Mouse (Mus musculus): ENCODE results near the gene Vti1a.

Vti1a gene

DNA sequence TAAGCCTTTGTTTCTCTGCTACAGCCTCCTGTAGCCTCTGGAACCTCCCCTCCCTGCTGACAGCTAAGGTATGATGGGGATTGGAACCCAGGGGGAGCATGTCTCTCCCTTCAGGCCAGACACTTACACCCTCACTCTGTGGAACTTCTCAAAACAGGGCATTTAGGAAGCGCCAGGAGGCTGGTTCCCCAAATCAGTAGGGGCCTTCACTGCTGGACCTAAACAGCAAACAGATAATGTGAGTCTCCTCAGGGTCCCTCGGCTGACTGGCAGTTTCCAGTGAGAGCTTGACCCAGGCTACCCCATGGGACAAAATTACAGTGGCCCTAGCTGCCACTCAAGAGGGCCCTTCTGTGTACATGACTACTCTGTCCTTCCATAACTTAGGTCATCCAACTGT is 325.8 kb downstream of the Vti1a start:
- no peak for DNase-seq

DNA sequence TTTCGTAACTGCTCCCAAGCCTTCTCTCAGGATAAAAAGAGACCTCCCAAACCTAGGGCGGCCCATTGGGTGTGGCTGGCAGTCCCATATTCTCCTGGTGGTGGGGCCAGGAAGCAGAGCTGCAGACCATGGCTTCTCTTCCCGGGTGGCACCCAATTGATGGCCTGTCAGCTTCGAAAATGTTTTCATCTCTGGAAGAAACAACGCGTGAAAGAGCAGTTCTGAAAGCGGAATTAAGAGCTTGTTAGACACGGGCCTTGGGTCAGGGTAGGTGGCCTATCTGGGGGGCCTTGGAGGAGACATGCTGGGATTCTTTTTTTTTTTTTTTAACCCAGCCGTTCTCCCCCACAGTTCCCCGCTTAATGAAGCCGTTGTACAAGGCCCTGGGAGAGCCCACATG is 326.3 kb downstream of the Vti1a start:
- no peak for DNase-seq

DNA sequence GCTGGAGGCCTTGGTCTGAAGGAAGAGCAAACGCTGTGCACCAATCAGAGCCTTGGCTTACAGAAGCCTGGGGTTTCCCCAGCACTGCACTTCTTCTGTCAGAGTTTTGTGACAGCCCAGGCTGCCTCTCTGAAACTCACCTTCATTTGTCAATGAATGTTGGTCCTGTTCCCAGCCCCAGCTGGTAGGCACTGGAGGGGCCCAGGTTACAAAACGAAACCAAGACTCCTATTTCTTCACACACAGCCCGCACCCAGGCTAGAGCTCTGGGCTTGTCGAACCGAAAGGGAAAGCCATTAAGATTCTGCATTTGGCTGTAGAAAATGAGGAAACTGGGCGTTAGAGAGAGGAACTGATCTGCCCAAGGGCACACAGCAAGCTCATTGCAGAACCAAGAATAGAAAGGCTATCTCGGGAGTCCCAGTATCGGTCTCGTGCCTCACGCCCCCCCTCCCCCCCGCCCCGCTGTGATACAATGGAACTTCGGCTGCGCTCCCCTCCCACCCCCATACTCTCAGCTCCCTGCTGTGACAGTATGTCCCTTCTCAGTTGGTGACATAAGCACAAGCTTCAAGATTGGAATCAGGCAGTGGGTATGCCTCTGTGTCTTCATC is 327.3 kb downstream of the Vti1a start:
- DNase-seq, result peak; percentile 52

DNA sequence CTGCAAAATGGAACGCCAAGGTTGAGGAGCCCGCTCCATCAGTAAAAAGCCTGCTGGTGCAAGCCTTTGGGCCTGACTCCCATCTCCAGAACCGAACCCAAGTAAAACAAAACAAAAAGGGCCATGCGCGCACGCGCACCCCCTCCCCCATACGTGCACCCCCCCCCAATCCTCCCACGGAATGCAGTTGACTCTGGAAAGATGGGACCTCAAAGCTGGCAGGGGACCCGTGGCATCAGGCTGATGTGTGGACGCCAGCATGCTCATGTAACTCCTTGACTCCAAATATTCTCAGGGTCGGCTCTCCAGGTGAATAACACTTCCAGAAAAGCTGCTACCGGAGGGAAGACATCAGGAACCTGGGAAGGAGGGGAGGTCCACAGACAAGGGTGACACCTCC is 327.8 kb downstream of the Vti1a start:
- DNase-seq, result no peak

DNA sequence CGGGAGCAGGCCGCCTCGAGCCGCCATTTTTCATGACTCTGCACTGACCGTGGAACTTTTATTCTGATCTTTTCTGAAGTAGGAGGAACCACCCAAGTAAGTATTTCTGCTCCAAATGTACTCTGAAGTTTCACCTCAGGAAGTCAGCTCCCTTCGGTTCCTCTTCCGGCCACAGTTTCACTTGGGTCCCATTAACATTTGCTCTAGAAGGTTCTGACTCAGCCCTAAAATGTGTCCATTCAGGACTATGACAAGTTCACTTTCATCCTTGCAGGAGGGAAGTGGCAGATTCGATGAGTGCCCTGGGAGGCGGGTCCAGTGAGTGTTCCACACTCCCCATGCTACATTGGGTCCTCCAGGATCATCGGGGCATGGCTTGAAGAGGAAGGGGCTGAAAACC is 333.3 kb downstream of the Vti1a start:
- no peak for DNase-seq

DNA sequence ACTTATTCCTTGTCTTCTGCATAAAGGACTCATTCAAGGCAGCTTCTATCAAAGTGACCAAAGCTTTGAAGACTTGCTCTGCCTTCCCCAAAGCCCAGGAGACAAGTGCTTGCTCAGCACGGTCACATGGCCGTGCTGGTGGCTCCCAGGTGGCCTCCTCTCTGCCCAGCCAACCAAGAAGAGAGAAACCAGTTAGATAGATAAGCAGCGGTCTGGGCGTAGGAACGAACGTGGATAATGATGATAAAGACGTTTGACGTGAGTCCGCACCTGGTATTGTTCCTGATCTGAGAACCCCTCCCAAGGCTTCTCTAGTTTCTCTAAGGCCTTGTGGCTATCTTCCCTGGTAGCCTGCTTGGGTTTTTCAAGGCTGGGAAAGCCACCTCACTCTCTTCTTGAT is 334.9 kb downstream of the Vti1a start:
- DNase-seq, result no peak

DNA sequence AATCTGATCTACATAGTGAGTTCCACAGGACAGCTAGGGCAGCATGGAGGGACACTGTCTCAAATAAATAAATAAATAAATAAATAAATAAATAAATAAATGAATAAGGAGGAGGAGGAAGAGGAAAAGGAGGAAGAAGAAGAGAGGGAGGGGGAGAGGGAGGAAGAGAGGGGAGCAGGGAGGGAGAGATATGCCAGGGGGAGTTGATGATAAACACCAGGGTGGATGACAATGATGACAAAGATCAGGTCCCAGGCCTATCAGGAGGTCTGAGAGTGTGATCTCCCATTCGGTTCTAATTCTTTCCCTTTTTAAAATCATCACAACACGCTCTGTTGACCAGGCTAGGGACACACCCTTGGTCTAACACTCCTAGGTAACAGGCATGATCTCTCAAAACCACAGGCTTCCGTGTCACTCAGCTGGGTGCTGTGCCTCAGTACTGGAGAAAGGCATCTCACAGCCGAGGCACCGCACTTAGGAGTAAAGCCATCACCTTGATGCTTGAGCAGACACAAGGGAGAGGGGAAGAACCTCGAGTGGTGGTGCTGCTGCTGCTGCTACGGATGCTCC is 336.7 kb downstream of the Vti1a start:
- DNase-seq, result no peak

DNA sequence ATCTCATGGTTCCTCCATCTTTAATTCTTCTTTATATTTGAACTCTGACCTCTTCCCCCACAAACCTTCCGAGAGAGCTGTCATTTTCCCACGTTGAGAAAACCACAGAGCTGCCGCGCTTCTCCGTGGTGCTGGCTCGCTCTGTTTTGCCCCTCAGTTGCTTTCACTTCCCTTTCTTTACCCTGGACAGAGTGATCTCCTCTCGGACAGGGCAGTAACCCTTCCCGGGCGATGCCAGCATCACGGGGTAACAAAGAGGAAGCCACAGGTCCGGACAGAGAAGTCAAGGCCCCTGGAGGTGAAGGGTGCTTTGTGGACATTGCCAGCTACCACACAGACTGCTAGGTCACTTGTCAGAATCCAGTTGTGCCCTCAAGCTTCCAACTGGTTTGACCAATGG is 344.1 kb downstream of the Vti1a start:
- peak; percentile 12 for DNase-seq

DNA sequence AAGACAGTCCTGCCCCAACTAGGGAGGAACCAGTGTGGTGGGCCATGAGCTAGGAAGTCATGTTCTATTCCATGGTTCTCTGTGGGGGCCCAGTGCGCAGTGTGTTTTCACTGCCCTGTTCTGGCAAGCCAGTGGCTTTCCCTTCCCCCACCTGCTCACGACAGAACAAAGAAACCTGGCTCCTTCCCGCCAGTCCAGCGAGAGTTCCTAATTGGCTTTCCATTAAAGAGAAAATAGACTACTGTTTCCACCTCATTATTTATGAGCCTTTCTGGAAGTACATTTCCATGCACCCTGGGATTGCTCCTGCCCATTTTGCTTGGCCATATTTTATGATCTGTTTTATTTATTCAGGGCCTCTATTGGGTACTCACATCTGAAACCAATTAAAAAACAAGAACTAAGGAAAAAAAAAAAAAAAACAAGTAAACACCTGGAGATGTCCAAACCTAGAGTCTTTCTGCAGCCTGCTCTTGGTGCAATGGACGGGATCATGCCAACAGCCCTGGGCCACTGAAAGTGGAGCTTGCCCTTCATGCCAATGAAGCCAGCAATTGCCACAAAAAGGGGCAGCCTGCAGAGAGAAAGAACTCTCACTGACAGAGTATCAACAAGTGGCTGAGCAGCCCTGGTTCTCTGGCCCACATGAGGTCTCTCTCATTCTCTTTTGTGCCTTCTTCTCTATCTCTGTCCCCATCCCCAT is 346.6 kb downstream of the Vti1a start:
- DNase-seq, result no peak

DNA sequence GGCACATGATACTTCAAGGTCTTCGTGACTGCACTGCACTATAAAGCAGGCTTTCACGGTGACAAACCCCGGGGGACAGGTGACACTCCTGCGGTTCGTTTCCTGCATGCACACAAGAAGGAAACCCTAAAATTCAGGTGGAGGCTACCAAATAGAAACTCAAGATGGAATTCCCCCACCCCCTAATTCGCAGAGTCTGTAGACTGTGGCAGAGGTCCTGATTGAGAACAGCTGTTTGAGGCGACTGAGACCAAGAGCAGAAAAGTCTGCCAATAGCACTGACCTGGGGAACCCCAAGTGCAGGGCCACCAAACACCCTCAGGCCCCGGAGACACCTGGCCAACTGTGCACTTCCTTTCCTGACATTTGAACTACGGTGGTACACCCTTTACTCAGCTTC is 351.7 kb downstream of the Vti1a start:
- no peak for DNase-seq

DNA sequence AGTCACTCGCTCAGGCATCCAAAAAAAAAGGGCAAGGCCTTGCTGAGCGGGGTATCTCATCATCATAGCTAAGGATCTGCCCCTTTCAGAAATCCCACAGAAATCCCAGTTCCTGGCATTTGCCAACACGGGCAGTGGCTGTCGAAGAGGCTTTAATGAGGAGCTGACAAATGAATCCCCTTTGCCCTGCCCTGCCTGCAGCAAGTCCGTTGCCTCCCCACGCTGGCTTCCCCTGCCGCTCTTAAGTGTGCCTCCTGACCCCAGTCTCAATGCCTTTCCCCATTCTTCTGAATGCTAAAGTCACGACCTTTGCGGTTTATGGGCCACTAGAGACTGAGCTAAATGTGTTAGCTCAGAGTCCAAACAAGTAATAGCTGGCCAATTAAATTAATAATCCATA is 352.8 kb downstream of the Vti1a start:
- no peak for DNase-seq

Data from lung, postnatal 10 days (tissue).